Mouse (Mus musculus): ENCODE results near the gene Vamp3. TPM values are rescaled to one million over a fixed set of nuclear protein-coding genes. Genes with fewer than 3 reads are reported as not detected.
A peak's percentile ranks its signal among the peaks of the same experiment; 100 is the strongest.

The Vamp3 gene
- 83.8 and 90.2 TPM in 2 replicates for polyA plus RNA-seq (2011; ENCODE audit: insufficient read length, low read depth, missing spikeins)

DNA sequence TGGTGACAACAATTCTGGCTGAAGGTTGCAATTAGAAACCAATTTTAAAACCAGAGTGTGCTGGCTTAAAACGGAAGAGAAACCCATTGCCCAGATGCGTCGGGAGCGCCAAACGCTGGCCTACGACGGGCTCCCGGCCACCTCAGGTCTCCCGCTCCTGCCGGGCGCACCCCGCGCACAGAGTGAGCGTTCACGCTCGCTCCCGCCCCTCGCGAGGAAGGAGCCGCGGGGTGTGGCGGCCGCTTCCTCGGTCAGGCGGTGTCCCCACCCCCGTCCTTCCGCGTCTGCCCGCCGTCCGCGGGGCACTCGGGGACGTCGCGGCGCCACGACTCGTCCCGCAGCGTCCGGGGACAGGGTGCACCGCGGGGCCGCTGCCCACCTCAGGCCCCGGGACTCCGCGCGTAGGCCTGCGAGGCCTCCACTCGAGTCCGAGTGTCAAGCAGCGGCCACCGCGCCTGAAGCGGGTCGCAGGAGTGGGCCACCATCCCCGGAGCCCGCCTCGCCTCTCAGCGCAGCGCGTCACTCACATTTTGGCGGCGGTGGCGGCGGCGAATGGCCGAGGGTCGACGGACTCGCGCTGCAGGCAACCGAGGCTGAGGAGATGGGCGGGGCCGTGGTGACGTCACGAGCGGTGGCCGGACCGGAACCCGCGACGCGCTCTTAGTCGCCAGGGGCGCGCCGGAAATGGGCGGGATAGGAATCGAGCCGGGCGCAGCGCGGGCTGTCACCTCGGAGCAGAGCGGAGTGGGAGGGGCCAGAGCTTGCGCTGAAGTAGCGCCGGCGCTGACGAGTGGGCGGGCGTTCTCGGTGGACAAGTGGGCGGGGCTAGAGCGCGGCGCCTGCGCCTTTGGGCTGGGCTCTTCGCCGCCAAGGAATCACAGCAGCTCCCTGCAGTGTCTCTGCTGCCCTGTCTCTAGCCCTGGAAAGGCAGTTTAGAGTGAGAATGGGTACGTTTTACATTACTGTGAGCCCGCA, at the start of gene Vamp3:
Vamp3 (minus strand) TSS at position 617 of the 975 bp plus-strand sequence.
- TF ChIP-seq CTCF (IDR thresholded peaks at IDR 0.05; ENCODE audit: borderline replicate concordance, insufficient read depth, low read length) (no peak), POLR2A (IDR thresholded peaks at IDR 0.05; ENCODE audit: low read depth, low read length) (peak; percentile 97)
- H3K4me1 ChIP-seq (ENCODE audit: control insufficient read depth, insufficient read depth, low read length): no peaks in the 10 kb centered on the region
- peak within 1 kb of the TSS; percentile 90 for H3K4me3 ChIP-seq (ENCODE audit: insufficient read depth, low read length)
- peak within 1 kb of the TSS; percentile 77 for H3K27ac ChIP-seq (ENCODE audit: insufficient read depth, low read length)

DNA sequence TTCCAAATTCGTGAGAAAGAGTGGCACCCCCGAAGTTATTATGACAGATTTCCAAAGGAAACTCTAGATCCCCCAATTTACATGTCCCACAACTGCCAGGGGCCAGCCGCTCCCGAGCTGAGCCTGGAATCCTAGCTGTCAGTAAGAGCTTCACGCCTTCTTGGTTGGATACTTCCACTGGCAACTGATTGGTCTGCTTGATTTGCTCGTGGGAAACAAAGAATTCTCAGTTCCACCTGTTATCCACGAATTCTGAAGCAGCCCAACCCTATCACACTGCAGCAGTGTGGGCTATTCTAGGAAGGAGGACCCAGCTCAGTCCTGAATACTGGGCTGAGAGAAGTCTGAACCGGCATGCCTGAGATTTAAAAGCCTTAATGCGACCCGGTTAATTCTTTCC, 48.7 kb upstream of the Vamp3 start:
- no peak overlapping the region for H3K27ac ChIP-seq (ENCODE audit: insufficient read depth, low read length)
- TF ChIP-seq CTCF (IDR thresholded peaks at IDR 0.05; ENCODE audit: borderline replicate concordance, insufficient read depth, low read length) (no peak), POLR2A (IDR thresholded peaks at IDR 0.05; ENCODE audit: low read depth, low read length) (no peak)
- H3K4me3 ChIP-seq (ENCODE audit: insufficient read depth, low read length): no peak overlapping the region
- H3K4me1 ChIP-seq (ENCODE audit: control insufficient read depth, insufficient read depth, low read length): 0 out of 2 replicates have a peak, but pooled peaks cover 3% of the 10 kb centered on the region

DNA sequence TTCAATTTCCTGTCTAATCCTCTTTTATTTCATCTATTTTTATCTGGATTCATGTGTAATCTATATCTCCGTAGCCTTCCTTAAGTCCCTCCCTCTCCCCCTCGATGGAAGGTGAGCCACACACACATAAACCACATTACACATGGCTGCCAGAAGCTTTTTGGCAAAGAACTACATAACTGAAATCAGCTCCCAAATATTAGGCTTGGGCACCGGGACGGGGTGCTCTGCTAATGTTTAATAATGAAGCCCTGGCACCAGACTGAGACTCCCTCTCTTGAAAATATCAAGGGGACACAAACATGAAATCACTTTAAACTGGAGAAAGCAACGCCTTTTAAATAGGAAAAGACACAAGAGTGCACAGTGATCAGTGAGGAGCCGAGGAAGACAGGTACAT, 48.1 kb upstream of the Vamp3 start:
- Histone ChIP-seq H3K4me1 (ENCODE audit: control insufficient read depth, insufficient read depth, low read length) (0 out of 2 replicates have a peak, but pooled peaks cover 3% of the 10 kb centered on the region), H3K4me3 (ENCODE audit: insufficient read depth, low read length) (no peak overlapping the region), H3K27ac (ENCODE audit: insufficient read depth, low read length) (no peak overlapping the region)
- no peak for TF ChIP-seq POLR2A (IDR thresholded peaks at IDR 0.05; ENCODE audit: low read depth, low read length)
- TF ChIP-seq CTCF (IDR thresholded peaks at IDR 0.05; ENCODE audit: borderline replicate concordance, insufficient read depth, low read length): no peak

DNA sequence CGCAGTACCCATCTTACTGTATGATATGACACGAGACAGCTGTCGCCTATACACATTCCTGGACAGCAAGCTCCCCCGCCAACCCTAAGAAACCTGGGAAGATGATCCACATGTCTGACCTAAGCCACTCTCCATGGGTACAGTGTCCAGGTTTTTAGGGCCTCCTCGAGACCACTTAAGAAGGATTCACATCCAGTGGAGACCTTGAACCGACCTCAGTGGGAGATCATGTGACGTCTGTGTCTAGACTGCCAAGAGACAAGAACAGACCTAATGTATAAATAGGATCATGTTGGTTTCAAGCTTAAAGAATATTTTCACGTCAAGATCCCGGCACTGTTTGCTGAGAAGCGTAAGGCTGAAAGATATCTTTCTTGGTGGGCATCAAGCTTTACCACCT, 46.4 kb upstream of the Vamp3 start:
- 0 out of 2 replicates have a peak, but pooled peaks cover 3% of the 10 kb centered on the region for H3K4me1 ChIP-seq (ENCODE audit: control insufficient read depth, insufficient read depth, low read length)
- H3K27ac ChIP-seq (ENCODE audit: insufficient read depth, low read length): no peak overlapping the region
- no peak for TF ChIP-seq CTCF (IDR thresholded peaks at IDR 0.05; ENCODE audit: borderline replicate concordance, insufficient read depth, low read length)
- TF ChIP-seq POLR2A (IDR thresholded peaks at IDR 0.05; ENCODE audit: low read depth, low read length): no peak
- H3K4me3 ChIP-seq (ENCODE audit: insufficient read depth, low read length): no peak overlapping the region

DNA sequence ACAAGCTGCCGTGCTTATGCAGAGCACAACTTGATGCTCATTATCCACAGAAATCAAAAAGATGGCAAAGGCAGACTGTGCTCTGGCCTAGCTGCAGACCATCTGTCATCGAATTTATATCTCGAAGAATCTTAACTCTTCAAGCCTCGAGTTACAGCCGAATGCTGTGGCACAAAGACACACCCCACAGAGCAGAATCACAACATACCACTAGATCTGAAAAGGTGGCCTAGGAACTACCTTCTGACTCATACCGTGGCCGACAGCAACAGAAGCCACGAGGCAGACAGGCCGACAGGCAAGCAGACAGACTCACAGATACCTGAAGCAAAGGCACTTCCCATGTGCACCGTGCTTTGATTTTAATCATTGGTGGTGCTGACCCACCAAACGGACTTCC, 45.9 kb upstream of the Vamp3 start:
- Histone ChIP-seq H3K4me1 (ENCODE audit: control insufficient read depth, insufficient read depth, low read length) (0 out of 2 replicates have a peak, but pooled peaks cover 3% of the 10 kb centered on the region), H3K27ac (ENCODE audit: insufficient read depth, low read length) (no peak overlapping the region), H3K4me3 (ENCODE audit: insufficient read depth, low read length) (no peak overlapping the region)
- no peak for TF ChIP-seq POLR2A (IDR thresholded peaks at IDR 0.05; ENCODE audit: low read depth, low read length)
- no peak for TF ChIP-seq CTCF (IDR thresholded peaks at IDR 0.05; ENCODE audit: borderline replicate concordance, insufficient read depth, low read length)

DNA sequence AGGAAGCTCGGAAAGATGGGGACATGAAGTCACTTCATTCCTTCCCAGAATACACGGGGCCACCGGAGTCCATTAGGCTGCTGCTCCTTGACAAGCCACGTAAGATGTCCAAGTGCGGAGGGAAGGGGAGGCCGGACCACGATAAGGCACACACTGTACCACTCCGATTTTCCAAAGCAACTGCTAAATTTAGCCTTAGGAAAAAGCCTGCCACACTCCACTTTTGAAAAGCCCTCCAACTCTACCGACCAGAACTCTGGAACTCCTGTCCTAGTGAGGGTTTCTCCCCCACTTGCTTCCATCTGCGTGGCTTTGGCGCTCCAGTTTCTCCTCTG, 39.3 kb upstream of the Vamp3 start:
- Histone ChIP-seq H3K27ac (ENCODE audit: insufficient read depth, low read length) (no peak overlapping the region), H3K4me1 (ENCODE audit: control insufficient read depth, insufficient read depth, low read length) (no peaks in the 10 kb centered on the region), H3K4me3 (ENCODE audit: insufficient read depth, low read length) (no peak overlapping the region)
- no peak for TF ChIP-seq POLR2A (IDR thresholded peaks at IDR 0.05; ENCODE audit: low read depth, low read length)
- no peak for TF ChIP-seq CTCF (IDR thresholded peaks at IDR 0.05; ENCODE audit: borderline replicate concordance, insufficient read depth, low read length)

DNA sequence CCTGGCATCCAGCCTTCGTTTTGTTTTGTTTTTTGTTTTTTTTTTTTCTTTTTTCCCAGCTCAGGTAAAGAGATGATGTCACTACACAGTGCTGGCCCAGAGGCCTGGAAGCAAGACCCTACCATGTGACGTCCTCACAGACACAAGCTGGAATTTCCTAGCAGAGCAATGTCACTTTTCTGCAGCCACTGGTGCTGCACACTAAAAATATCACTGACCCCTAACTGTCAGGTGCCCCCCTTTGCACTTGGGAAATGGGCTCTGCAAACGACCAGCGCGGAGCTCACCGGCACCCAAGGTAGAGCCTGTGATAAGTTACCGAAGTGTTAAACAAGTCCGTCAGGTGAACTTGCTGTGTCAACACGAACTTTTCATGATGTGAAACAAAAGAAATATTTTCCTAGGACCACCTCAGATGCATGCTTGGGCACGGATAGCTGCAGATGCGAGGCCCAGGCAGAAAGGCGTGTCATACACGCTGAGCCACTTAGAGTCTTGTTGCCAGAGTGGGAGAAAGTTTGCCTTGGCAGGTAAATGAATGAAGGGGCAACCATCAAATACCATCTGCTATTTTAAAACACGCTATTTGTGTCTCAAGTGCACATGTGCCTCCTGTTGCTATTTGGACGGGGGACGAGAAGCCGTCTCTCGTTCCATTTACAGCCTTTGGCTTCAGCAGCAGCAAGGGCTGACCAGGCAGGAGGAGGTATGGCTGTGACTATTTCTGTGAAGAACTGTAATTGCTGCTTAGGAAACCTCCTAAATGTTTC, 38.8 kb upstream of the Vamp3 start:
- Histone ChIP-seq H3K27ac (ENCODE audit: insufficient read depth, low read length) (no peak overlapping the region), H3K4me1 (ENCODE audit: control insufficient read depth, insufficient read depth, low read length) (no peaks in the 10 kb centered on the region), H3K4me3 (ENCODE audit: insufficient read depth, low read length) (no peak overlapping the region)
- TF ChIP-seq CTCF (IDR thresholded peaks at IDR 0.05; ENCODE audit: borderline replicate concordance, insufficient read depth, low read length) (no peak), POLR2A (IDR thresholded peaks at IDR 0.05; ENCODE audit: low read depth, low read length) (no peak)

DNA sequence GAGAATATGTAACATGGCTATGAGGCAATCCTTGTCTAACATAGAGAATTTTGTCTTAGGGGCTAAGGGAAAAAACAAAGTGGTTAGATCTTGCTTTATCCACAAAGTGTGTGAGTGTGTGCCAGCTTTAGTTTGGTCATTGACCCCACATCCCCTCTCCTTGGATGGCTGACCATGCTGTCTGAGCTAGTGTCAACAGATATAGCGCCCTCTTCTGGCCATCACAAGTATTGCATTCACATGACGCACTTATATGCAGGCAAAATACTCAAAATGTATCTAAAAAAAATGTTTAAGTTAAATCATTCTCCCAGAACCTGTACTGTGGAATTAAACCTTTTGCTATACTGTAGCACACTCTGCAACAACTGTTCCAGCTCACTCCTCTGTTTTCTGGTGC, 37.4 kb upstream of the Vamp3 start:
- H3K4me3 ChIP-seq (ENCODE audit: insufficient read depth, low read length): no peak overlapping the region
- H3K27ac ChIP-seq (ENCODE audit: insufficient read depth, low read length): no peak overlapping the region
- 0 out of 2 replicates have a peak, but pooled peaks have one; percentile 21 for TF ChIP-seq CTCF (IDR thresholded peaks at IDR 0.05; ENCODE audit: borderline replicate concordance, insufficient read depth, low read length)
- no peak for TF ChIP-seq POLR2A (IDR thresholded peaks at IDR 0.05; ENCODE audit: low read depth, low read length)
- H3K4me1 ChIP-seq (ENCODE audit: control insufficient read depth, insufficient read depth, low read length): no peaks in the 10 kb centered on the region

DNA sequence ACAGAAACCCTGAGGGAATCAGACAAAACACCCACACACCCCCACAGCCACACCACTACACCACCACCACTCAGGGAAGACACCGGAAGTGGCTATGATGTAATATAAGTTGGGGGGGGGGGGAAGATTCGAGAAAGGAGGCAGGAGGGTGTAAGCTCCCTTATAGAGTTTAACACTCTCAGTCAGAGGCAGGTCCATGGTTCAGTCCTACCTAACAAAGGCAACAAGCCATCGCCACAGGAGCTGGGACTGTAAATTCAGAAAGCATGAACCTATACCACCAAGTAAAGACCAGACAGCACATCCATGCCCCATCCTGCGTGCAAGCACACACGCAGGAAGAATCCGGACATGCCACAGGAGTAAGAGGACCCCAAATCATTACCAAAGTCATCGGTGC, 31.5 kb upstream of the Vamp3 start, which contains the start of gene Gm13090:
Gm13090 (plus strand) TSS at position 301 of the 400 bp plus-strand sequence.
- Histone ChIP-seq H3K4me1 (ENCODE audit: control insufficient read depth, insufficient read depth, low read length) (no peaks in the 10 kb centered on the region), H3K4me3 (ENCODE audit: insufficient read depth, low read length) (no peak within 1 kb of the TSS), H3K27ac (ENCODE audit: insufficient read depth, low read length) (no peak within 1 kb of the TSS)
- TF ChIP-seq CTCF (IDR thresholded peaks at IDR 0.05; ENCODE audit: borderline replicate concordance, insufficient read depth, low read length): no peak
- no peak for TF ChIP-seq POLR2A (IDR thresholded peaks at IDR 0.05; ENCODE audit: low read depth, low read length)

Measured in embryonic fibroblast, embryonic 13.5 days (primary cell).